Mouse (Mus musculus) thymus, adult 2 months (tissue): Measurements from ENCODE around the gene Tnrc6c. TPM values are rescaled to one million over a fixed set of nuclear protein-coding genes. Genes with fewer than 3 reads are reported as not detected.

Experiments
- DNase-seq: peaks from one replicate; pipeline ENCODE4 v3.0.0; 2021
- H3K27ac ChIP-seq: fragments of 200-500 bp; 2 replicates; pipeline ENCODE4 v1.5.1; 2012; ENCODE audit warnings: low read length, control low read depth; ENCODE audit not compliant: control insufficient read depth, insufficient read depth
- H3K27me3 ChIP-seq: fragments of 200-500 bp; 2 replicates; pipeline ENCODE4 v1.6.1; 2012; ENCODE audit warnings: mild to moderate bottlenecking, low read length, moderate library complexity, mixed read lengths; ENCODE audit not compliant: control insufficient read depth, insufficient read depth
- H3K36me3 ChIP-seq: fragments of 200-500 bp; 2 replicates; pipeline ENCODE4 v1.6.1; 2012; ENCODE audit warnings: mild to moderate bottlenecking, low read length, moderate library complexity; ENCODE audit not compliant: control insufficient read depth, insufficient read depth
- H3K4me1 ChIP-seq: fragments of 200-500 bp; replicated peaks from 2 replicates; pipeline ENCODE4 v1.6.1; 2012; ENCODE audit warnings: low read length; ENCODE audit not compliant: control insufficient read depth, insufficient read depth
- H3K4me3 ChIP-seq: fragments of 200-500 bp; 2 replicates; pipeline ENCODE4 v1.5.1; 2012; ENCODE audit warnings: mild to moderate bottlenecking, low read length, control low read depth, moderate library complexity; ENCODE audit not compliant: control insufficient read depth, insufficient read depth
- CTCF ChIP-seq: fragments of 200-500 bp; IDR thresholded peaks from 2 replicates; pipeline ENCODE4 v1.5.1; 2012; ENCODE audit warnings: mild to moderate bottlenecking, control low read depth, low read length, moderate library complexity, borderline replicate concordance; ENCODE audit not compliant: control insufficient read depth, poor library complexity, insufficient read depth; ENCODE audit errors: extremely low read depth
- POLR2A ChIP-seq: fragments of 200-500 bp; IDR thresholded peaks from 2 replicates; pipeline ENCODE4 v1.6.1; 2012; ENCODE audit warnings: mild to moderate bottlenecking, low read length, control low read depth, moderate library complexity; ENCODE audit not compliant: control insufficient read depth, poor library complexity, insufficient read depth; ENCODE audit errors: extremely low read depth
- WGBS: fragments of 180-500 bp; shearing (Covaris S2); methylation state at CpG from one replicate; pipeline ENCODE4 v1.1.7; 2018; 5-methylcytosine and 5-hydroxymethylcytosine counted together
- polyA plus RNA-seq: library from polyadenylated mRNA; depleted of rRNA; stranded (reverse); fragments of >200 nt; gene quantifications from 2 replicates; pipeline ENCODE4 v1.2.3, GENCODE M21; 2012

Tnrc6c gene
- polyA plus RNA-seq, 1 experiment: 75.0 TPM

DNA sequence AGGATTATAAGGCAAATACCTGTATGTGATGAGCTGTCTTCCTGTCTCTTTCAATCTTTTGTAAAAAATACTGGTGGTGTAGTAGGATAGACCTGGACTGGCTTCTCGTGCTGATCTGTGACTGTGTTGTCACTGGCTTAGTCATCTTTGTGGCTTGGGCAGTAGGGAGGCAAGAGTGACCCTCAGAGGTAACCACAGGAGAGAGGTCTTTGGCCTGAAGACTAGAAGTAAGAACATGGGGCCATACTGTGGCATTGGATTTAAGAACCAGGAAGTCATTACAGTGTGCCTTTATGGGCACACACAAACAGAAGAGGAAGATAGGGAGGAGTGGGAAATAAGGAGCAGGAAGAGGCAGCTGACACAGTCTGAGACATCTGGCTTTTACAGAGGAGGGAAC lies 58.0 kb downstream of the Tnrc6c start:
- Histone ChIP-seq H3K27ac (no peak overlapping the region), H3K4me3 (no peak overlapping the region), H3K36me3 (peaks cover 33% of the 10 kb centered on the region), H3K4me1 (no peaks in the 10 kb centered on the region), H3K27me3 (no peaks in the 10 kb centered on the region)
- no peak for DNase-seq
- TF ChIP-seq CTCF: no peak
- WGBS: 64% methylated on average over 1 of the region's 1 CpGs

DNA sequence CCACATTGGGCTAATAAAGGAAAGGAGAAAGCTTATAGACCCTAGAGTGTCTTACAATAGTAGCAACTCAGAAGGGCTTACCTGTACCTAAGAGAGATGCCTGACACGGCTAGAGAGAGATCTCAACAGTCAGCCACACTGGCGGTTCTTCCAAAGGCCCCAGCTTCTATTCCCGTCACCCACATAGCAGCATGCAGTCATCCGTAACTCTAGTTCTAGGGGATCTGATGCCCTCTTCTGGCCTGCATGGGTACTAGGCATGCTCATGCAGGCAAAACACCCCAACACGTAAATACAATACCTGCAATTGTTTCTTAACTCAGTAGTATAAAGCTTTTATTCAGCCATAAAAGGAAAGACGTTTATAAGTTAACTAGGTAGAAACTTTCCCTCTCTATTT lies 59.3 kb downstream of the Tnrc6c start:
- no peak overlapping the region for H3K4me3 ChIP-seq
- no peaks in the 10 kb centered on the region for H3K4me1 ChIP-seq
- TF ChIP-seq CTCF (no peak), POLR2A (no peak)
- no peak for DNase-seq
- peaks cover 40% of the 10 kb centered on the region for H3K36me3 ChIP-seq
- no peak overlapping the region for H3K27ac ChIP-seq
- WGBS: 94% methylated on average over 6 of the region's 6 CpGs
- no peaks in the 10 kb centered on the region for H3K27me3 ChIP-seq

DNA sequence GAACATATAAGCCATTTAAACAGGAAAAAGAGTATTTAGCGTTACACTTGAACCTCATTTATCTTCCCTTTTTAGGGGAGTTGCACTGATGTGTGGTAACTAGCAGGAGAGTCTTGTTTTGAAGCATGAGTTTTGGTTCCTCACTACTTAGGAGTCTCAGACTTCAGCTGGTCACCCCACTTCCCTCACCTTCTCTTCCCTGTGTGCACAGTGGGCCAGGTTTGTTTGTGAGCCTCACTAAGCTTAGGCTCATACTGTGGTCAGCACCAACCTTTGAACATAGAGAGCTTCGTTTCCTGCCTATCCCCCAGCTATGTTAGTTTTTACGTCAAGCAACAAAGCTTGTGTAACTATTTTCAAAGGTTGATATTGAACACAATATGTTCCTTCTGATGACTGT lies 64.7 kb downstream of the Tnrc6c start:
- Histone ChIP-seq H3K4me1 (peaks cover 15% of the 10 kb centered on the region), H3K27ac (no peak overlapping the region), H3K4me3 (no peak overlapping the region), H3K36me3 (peaks cover 52% of the 10 kb centered on the region), H3K27me3 (no peaks in the 10 kb centered on the region)
- WGBS: 27% methylated on average over 3 of the region's 3 CpGs
- no peak for TF ChIP-seq CTCF
- TF ChIP-seq POLR2A: no peak
- DNase-seq: no peak

DNA sequence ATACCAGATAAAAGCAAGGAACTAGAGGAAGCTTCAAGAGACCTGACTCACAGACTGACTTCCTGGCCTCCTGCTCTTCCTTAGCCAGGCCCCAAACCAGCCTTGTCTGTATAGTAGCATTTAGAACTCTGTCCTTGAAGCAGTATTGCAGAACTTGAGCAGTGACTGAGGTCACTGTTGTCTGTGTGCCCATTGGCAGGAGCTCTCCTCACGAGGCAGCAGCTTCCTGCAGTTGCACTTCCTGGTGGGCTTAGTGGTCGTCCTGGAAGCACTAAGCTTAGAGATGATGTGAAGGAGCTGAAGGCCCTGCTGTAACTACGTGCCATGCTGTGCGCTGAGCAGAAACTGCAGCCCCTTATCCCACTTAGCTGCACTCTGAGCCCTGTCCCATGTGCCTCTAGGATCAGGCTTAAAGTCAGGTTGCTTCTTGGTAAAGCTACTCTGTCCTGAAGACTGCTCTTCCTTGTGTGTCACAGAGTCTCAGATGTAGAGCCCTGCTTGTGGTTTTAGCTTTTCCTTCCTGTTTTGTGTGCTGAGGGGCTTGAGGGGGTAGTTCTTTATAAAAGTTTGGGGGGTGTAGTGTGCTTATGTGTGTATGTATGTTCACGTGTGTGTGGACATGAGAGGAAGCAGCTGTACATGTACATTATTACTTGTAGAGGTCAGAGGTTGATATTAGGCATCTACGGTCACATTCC lies 70.7 kb downstream of the Tnrc6c start:
- H3K4me1 ChIP-seq: peaks cover 29% of the 10 kb centered on the region
- H3K36me3 ChIP-seq: peaks cover 18% of the 10 kb centered on the region
- peak overlapping the region; percentile 81 for H3K27ac ChIP-seq
- peak; percentile 26 for DNase-seq
- 33% methylated on average over 6 of the region's 6 CpGs for WGBS
- no peak overlapping the region for H3K4me3 ChIP-seq
- no peaks in the 10 kb centered on the region for H3K27me3 ChIP-seq
- TF ChIP-seq CTCF: no peak
- TF ChIP-seq POLR2A: no peak

DNA sequence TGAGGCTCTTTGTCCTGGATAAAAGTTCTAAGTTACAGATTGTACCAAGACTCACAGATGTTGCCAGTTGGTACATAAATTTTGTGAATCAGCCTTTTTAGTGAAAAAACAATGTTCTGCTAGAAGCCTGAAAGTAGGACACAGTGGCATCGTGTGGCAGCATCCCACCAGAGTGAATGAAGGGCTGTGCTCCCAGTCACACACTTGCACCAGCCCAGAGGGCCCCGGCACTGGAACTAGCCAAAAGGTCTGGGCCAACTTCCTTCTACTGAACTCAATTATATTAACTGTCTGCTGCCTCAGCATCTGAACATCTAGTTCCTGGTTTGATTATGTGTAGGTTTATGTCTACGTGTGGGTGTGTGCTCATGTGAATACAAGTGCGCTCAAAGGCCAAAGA lies 72.9 kb downstream of the Tnrc6c start:
- no peak for TF ChIP-seq POLR2A
- TF ChIP-seq CTCF: no peak
- Histone ChIP-seq H3K4me3 (no peak overlapping the region), H3K27me3 (no peaks in the 10 kb centered on the region), H3K4me1 (peaks cover 27% of the 10 kb centered on the region), H3K36me3 (peaks cover 5% of the 10 kb centered on the region), H3K27ac (no peak overlapping the region)
- WGBS: 87% methylated on average over 4 of the region's 4 CpGs
- DNase-seq: no peak

DNA sequence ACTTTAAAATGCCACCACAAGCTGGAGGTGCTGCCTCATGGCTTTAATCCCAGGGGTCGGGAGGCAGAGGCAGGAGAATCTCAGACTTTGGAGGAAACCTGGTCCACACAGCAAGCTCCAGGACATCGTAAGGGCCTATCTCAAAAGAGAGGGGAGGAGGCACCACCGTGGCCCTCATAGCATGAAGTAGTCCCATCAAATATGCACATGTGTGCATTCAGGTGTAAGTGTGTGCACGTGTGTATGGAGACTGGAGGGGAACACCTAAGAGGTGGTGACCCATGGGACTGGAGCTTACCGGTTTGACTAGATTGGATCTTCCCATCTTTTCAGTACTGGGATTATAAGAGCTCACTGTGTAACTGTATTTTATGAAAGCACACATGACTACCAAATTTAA lies 74.2 kb downstream of the Tnrc6c start:
- H3K4me3 ChIP-seq: no peak overlapping the region
- WGBS: 96% methylated on average over 5 of the region's 5 CpGs
- DNase-seq: no peak
- peaks cover 20% of the 10 kb centered on the region for H3K4me1 ChIP-seq
- no peak for TF ChIP-seq CTCF
- no peak for TF ChIP-seq POLR2A
- H3K27me3 ChIP-seq: no peaks in the 10 kb centered on the region
- no peak overlapping the region; the same call in 1 of the 2 replicates for H3K27ac ChIP-seq
- peaks cover 3% of the 10 kb centered on the region; the same call in 1 of the 2 replicates for H3K36me3 ChIP-seq

DNA sequence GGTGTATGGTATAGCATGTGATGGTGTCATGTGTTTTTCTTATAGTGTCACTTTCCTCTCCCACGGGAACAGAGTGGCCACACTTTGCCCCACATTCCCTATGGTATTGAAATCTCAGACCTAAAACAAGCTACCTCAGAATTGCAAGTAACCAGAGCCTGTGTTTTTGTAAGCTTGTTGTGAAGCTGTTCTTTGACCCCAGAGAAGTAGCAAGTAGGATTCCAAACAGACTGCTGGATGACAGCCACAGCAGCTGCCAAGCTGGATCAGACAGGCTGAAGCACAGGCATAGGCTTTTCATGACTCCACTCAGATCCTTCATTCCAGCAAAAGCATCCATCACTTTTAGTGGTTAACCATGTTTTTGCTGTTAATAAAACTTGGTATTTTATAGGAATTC lies 74.8 kb downstream of the Tnrc6c start:
- no peak overlapping the region for H3K27ac ChIP-seq
- 87% methylated on average over 1 of the region's 1 CpGs for WGBS
- H3K4me1 ChIP-seq: peaks cover 14% of the 10 kb centered on the region
- DNase-seq: no peak
- H3K36me3 ChIP-seq: peaks cover 9% of the 10 kb centered on the region
- no peaks in the 10 kb centered on the region for H3K27me3 ChIP-seq
- no peak for TF ChIP-seq CTCF
- TF ChIP-seq POLR2A: no peak
- H3K4me3 ChIP-seq: no peak overlapping the region
